Mouse (Mus musculus): Measurements from ENCODE around the gene Enpp5. TPM values are rescaled to one million over a fixed set of nuclear protein-coding genes. Genes with fewer than 3 reads are reported as not detected.

Enpp5 gene
- polyA plus RNA-seq, 1 experiment from 2014 or later, result 67.3 TPM

GRCm38 (mm10) chr17:44101961-44102360 lies 23.3 kb downstream of the Enpp5 start:
- peaks cover 13% of the 10 kb centered on the region for H3K4me1 ChIP-seq
- no peak for ATAC-seq (replicated peaks)
- H3K4me3 ChIP-seq, result no peak overlapping the region
- WGBS, result 93% methylated on average over 10 of the region's 10 CpGs
- H3K27ac ChIP-seq (replicated peaks), result no peak overlapping the region
- no peaks in the 10 kb centered on the region for H3K27me3 ChIP-seq
- H3K4me2 ChIP-seq (replicated peaks), result no peak overlapping the region
- no peaks in the 10 kb centered on the region for H3K9me3 ChIP-seq
- no peak overlapping the region for H3K9ac ChIP-seq (replicated peaks)
- H3K36me3 ChIP-seq, result 0 out of 2 replicates have a peak, but pooled peaks cover 4% of the 10 kb centered on the region

GRCm38 (mm10) chr17:44105287-44106138 lies 26.9 kb downstream of the Enpp5 start, which contains the start of gene Enpp4:
TSS of gene Enpp4 (minus strand) at chr17:44105809.
- H3K4me2 ChIP-seq (replicated peaks), result peak within 1 kb of the TSS; percentile 93
- H3K9ac ChIP-seq (replicated peaks), result peak within 1 kb of the TSS; percentile 72
- no peaks in the 10 kb centered on the region for H3K27me3 ChIP-seq
- WGBS, result under 1% methylated on average over 75 of the region's 76 CpGs
- no peaks in the 10 kb centered on the region for H3K36me3 ChIP-seq
- peak; percentile 100 for ATAC-seq (replicated peaks)
- H3K4me1 ChIP-seq, result peaks cover 13% of the 10 kb centered on the region
- H3K27ac ChIP-seq (replicated peaks), result peak within 1 kb of the TSS; percentile 46
- H3K4me3 ChIP-seq, result peak within 1 kb of the TSS; percentile 57
- no peaks in the 10 kb centered on the region for H3K9me3 ChIP-seq

GRCm38 (mm10) chr17:44108331-44108730 lies 29.7 kb downstream of the Enpp5 start:
- no peaks in the 10 kb centered on the region for H3K36me3 ChIP-seq
- 79% methylated on average over 3 of the region's 3 CpGs for WGBS
- ATAC-seq (replicated peaks), result no peak
- no peak overlapping the region for H3K9ac ChIP-seq (replicated peaks)
- no peak overlapping the region for H3K4me2 ChIP-seq (replicated peaks)
- H3K27me3 ChIP-seq, result no peaks in the 10 kb centered on the region
- no peaks in the 10 kb centered on the region for H3K9me3 ChIP-seq
- H3K4me1 ChIP-seq, result peaks cover 13% of the 10 kb centered on the region
- no peak overlapping the region for H3K27ac ChIP-seq (replicated peaks)
- H3K4me3 ChIP-seq, result no peak overlapping the region

- Histone ChIP-seq H3K9me3 (no peaks in the 10 kb centered on the region), H3K9ac (replicated peaks) (no peak overlapping the region), H3K36me3 (no peaks in the 10 kb centered on the region), H3K4me1 (no peaks in the 10 kb centered on the region), H3K4me3 (no peak overlapping the region), H3K4me2 (replicated peaks) (no peak overlapping the region), H3K27me3 (no peaks in the 10 kb centered on the region), H3K27ac (replicated peaks) (no peak overlapping the region)
- no peak for ATAC-seq (replicated peaks)
- 85% methylated on average over 2 of the region's 2 CpGs for WGBS
These were observed 38.0 kb downstream of the Enpp5 start for GRCm38 (mm10) chr17:44116584-44116983.

- 83% methylated on average over 2 of the region's 2 CpGs for WGBS
- ATAC-seq (replicated peaks), result no peak
- H3K27ac ChIP-seq (replicated peaks), result no peak overlapping the region
These were observed 39.1 kb downstream of the Enpp5 start for GRCm38 (mm10) chr17:44117721-44118120.

GRCm38 (mm10) chr17:44118231-44118630 lies 39.6 kb downstream of the Enpp5 start:
- 89% methylated on average over 4 of the region's 4 CpGs for WGBS

More at GRCm38 (mm10) chr17:44117721-44118120, 39.1 kb downstream of the Enpp5 start:
- no peak overlapping the region for H3K4me3 ChIP-seq
- H3K9ac ChIP-seq (replicated peaks), result no peak overlapping the region
- no peaks in the 10 kb centered on the region for H3K4me1 ChIP-seq
- no peaks in the 10 kb centered on the region for H3K9me3 ChIP-seq
- H3K27me3 ChIP-seq, result no peaks in the 10 kb centered on the region
- no peaks in the 10 kb centered on the region for H3K36me3 ChIP-seq
- H3K4me2 ChIP-seq (replicated peaks), result no peak overlapping the region

GRCm38 (mm10) chr17:44121366-44122100 lies 42.9 kb downstream of the Enpp5 start:
- Histone ChIP-seq H3K9me3 (no peaks in the 10 kb centered on the region), H3K27ac (replicated peaks) (no peak overlapping the region), H3K4me2 (replicated peaks) (no peak overlapping the region), H3K4me1 (no peaks in the 10 kb centered on the region), H3K27me3 (no peaks in the 10 kb centered on the region), H3K4me3 (no peak overlapping the region), H3K9ac (replicated peaks) (no peak overlapping the region), H3K36me3 (no peaks in the 10 kb centered on the region)
- 76% methylated on average over 12 of the region's 12 CpGs for whole genome bisulfite sequencing
- ATAC-seq (replicated peaks), result no peak

More at GRCm38 (mm10) chr17:44118231-44118630, 39.6 kb downstream of the Enpp5 start:
- Histone ChIP-seq H3K36me3 (no peaks in the 10 kb centered on the region), H3K9ac (replicated peaks) (no peak overlapping the region), H3K27me3 (no peaks in the 10 kb centered on the region), H3K27ac (replicated peaks) (no peak overlapping the region), H3K9me3 (no peaks in the 10 kb centered on the region), H3K4me3 (no peak overlapping the region), H3K4me1 (no peaks in the 10 kb centered on the region), H3K4me2 (replicated peaks) (no peak overlapping the region)
- ATAC-seq (replicated peaks), result no peak

GRCm38 (mm10) chr17:44129092-44129750 lies 50.6 kb downstream of the Enpp5 start:
- Histone ChIP-seq H3K4me3 (no peak overlapping the region), H3K4me2 (replicated peaks) (no peak overlapping the region), H3K9me3 (no peaks in the 10 kb centered on the region), H3K4me1 (no peaks in the 10 kb centered on the region), H3K27me3 (no peaks in the 10 kb centered on the region), H3K27ac (replicated peaks) (no peak overlapping the region), H3K36me3 (no peaks in the 10 kb centered on the region), H3K9ac (replicated peaks) (no peak overlapping the region)
- WGBS, result 88% methylated on average over 13 of the region's 13 CpGs
- ATAC-seq (replicated peaks), result no peak

- Histone ChIP-seq H3K36me3 (no peaks in the 10 kb centered on the region), H3K4me3 (no peak overlapping the region), H3K4me2 (replicated peaks) (no peak overlapping the region), H3K27me3 (no peaks in the 10 kb centered on the region), H3K27ac (replicated peaks) (no peak overlapping the region), H3K4me1 (no peaks in the 10 kb centered on the region), H3K9me3 (no peaks in the 10 kb centered on the region), H3K9ac (replicated peaks) (no peak overlapping the region)
- ATAC-seq (replicated peaks), result peak; percentile 43; the same call in 1 of the 2 replicates
- 14% methylated on average over 7 of the region's 7 CpGs for WGBS
These were observed 51.8 kb downstream of the Enpp5 start for GRCm38 (mm10) chr17:44130429-44130828.

- ATAC-seq (replicated peaks), result no peak
- no peak overlapping the region for H3K9ac ChIP-seq (replicated peaks)
- H3K4me2 ChIP-seq (replicated peaks), result no peak overlapping the region
- WGBS, result 80% methylated on average over 6 of the region's 6 CpGs
- H3K36me3 ChIP-seq, result no peaks in the 10 kb centered on the region
- no peaks in the 10 kb centered on the region for H3K4me1 ChIP-seq
- no peak overlapping the region for H3K4me3 ChIP-seq
- H3K27me3 ChIP-seq, result no peaks in the 10 kb centered on the region
- no peak overlapping the region for H3K27ac ChIP-seq (replicated peaks)
- no peaks in the 10 kb centered on the region for H3K9me3 ChIP-seq
These were observed 55.5 kb downstream of the Enpp5 start for GRCm38 (mm10) chr17:44134106-44134505.

- Histone ChIP-seq H3K36me3 (no peaks in the 10 kb centered on the region), H3K9me3 (no peaks in the 10 kb centered on the region), H3K4me3 (no peak overlapping the region), H3K4me2 (replicated peaks) (no peak overlapping the region), H3K27ac (replicated peaks) (no peak overlapping the region), H3K9ac (replicated peaks) (no peak overlapping the region), H3K4me1 (no peaks in the 10 kb centered on the region), H3K27me3 (no peaks in the 10 kb centered on the region)
- no peak for ATAC-seq (replicated peaks)
- 66% methylated on average over 9 of the region's 9 CpGs for WGBS
These were observed 55.9 kb downstream of the Enpp5 start for GRCm38 (mm10) chr17:44134545-44134944.

GRCm38 (mm10) chr17:44136018-44136417 lies 57.4 kb downstream of the Enpp5 start:
- Histone ChIP-seq H3K4me1 (no peaks in the 10 kb centered on the region), H3K27me3 (no peaks in the 10 kb centered on the region), H3K4me2 (replicated peaks) (no peak overlapping the region), H3K4me3 (no peak overlapping the region), H3K9me3 (no peaks in the 10 kb centered on the region), H3K27ac (replicated peaks) (no peak overlapping the region), H3K9ac (replicated peaks) (no peak overlapping the region), H3K36me3 (no peaks in the 10 kb centered on the region)
- 84% methylated on average over 8 of the region's 8 CpGs for WGBS
- no peak for ATAC-seq (replicated peaks)
